Mouse (Mus musculus) stomach, embryonic 14.5 days (tissue): ENCODE data around the gene Col5a1. TPM values are rescaled to one million over a fixed set of nuclear protein-coding genes. Genes with fewer than 3 reads are reported as not detected.
A peak's percentile ranks its signal among the peaks of the same experiment; 100 is the strongest.

ENCODE experiments used
- ATAC-seq: fragments of 200-750 bp; cut with Nextera tagmentation; 2 replicates; pipeline ENCODE4 v1.8.0; 2017; ENCODE audit warnings: low read depth, moderate TSS enrichment; ENCODE audit not compliant: insufficient number of reproducible peaks, insufficient read depth, low FRiP score
- H3K27ac ChIP-seq: fragments of 300-500 bp; sonication (generic); 2 replicates; pipeline ENCODE4 v1.5.1; 2014; ENCODE audit warnings: mild to moderate bottlenecking, low read length, moderate library complexity, mixed read lengths
- H3K27me3 ChIP-seq: fragments of 300-500 bp; sonication (generic); 2 replicates; pipeline ENCODE4 v1.6.1; 2014; ENCODE audit warnings: low read length, control low read depth, mixed read lengths; ENCODE audit not compliant: control insufficient read depth, insufficient read depth
- H3K36me3 ChIP-seq: fragments of 300-500 bp; sonication (generic); 2 replicates; pipeline ENCODE4 v1.6.1; 2014; ENCODE audit warnings: mild to moderate bottlenecking, control low read depth, low read length, moderate library complexity, mixed read lengths; ENCODE audit not compliant: control insufficient read depth, insufficient read depth
- H3K4me1 ChIP-seq: fragments of 300-500 bp; sonication (generic); 2 replicates; pipeline ENCODE4 v1.6.1; 2014; ENCODE audit warnings: low read length, control low read depth, mixed read lengths; ENCODE audit not compliant: control insufficient read depth, insufficient read depth
- H3K4me2 ChIP-seq: fragments of 300-500 bp; sonication (generic); replicated peaks from 2 replicates; pipeline ENCODE4 v1.6.1; 2014; ENCODE audit warnings: low read depth, low read length, control low read depth
- H3K4me3 ChIP-seq: fragments of 300-500 bp; sonication (generic); 2 replicates; pipeline ENCODE4 v1.5.1; 2014; ENCODE audit warnings: low read depth, low read length, control low read depth
- H3K9ac ChIP-seq: fragments of 300-500 bp; sonication (generic); replicated peaks from 2 replicates; pipeline ENCODE4 v1.6.1; 2014; ENCODE audit warnings: low read depth, mild to moderate bottlenecking, control low read depth, low read length, moderate library complexity, mixed read lengths
- H3K9me3 ChIP-seq: fragments of 300-500 bp; sonication (generic); 2 replicates; pipeline ENCODE4 v1.6.1; 2016; ENCODE audit warnings: low read depth, low read length, control low read depth; ENCODE audit not compliant: control insufficient read depth
- WGBS: fragments of 180-500 bp; shearing (Covaris S2); extraction: QIAGEN DNeasy Blood & Tissue Kit; methylation state at CpG from one replicate; pipeline ENCODE4 v1.1.7; 2014; 5-methylcytosine and 5-hydroxymethylcytosine counted together
- polyA plus RNA-seq: library from polyadenylated mRNA; unstranded; fragments of >200 nt; fragmentation: Nextera tagmentation; extraction: Ambion mirVana; gene quantifications from 2 replicates; pipeline ENCODE4 v1.2.1, GENCODE M21; 2014

Col5a1 gene
- polyA plus RNA-seq, 1 experiment from 2014 or later, result 160 TPM

DNA sequence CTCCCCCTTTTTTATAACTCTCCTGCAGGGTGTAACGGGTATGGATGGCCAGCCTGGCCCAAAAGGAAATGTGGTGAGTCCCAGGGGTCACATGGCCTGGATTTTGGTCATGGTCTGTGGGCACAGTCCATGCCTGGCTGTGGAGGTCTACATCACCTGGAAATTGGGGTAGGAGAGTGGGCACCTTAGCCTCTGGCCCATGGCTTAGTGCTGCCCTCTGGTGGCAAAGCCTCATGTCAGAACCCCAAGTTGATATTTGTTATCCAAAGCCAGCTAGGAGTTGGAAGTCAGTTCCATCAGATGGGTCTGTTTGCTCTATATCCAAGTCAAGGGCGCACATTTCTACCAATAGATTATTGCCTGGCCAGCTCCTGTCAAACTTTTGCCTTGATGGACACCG, 87.6 kb downstream of the Col5a1 start:
- no peak overlapping the region for H3K4me2 ChIP-seq
- no peak overlapping the region for H3K9ac ChIP-seq
- H3K27me3 ChIP-seq, result no peaks in the 10 kb centered on the region
- ATAC-seq, result no peak
- no peaks in the 10 kb centered on the region for H3K4me1 ChIP-seq
- H3K27ac ChIP-seq, result no peak overlapping the region
- no peaks in the 10 kb centered on the region for H3K9me3 ChIP-seq
- H3K36me3 ChIP-seq, result peaks cover 53% of the 10 kb centered on the region
- 52% methylated on average over 3 of the region's 3 CpGs for WGBS
- H3K4me3 ChIP-seq, result no peak overlapping the region

DNA sequence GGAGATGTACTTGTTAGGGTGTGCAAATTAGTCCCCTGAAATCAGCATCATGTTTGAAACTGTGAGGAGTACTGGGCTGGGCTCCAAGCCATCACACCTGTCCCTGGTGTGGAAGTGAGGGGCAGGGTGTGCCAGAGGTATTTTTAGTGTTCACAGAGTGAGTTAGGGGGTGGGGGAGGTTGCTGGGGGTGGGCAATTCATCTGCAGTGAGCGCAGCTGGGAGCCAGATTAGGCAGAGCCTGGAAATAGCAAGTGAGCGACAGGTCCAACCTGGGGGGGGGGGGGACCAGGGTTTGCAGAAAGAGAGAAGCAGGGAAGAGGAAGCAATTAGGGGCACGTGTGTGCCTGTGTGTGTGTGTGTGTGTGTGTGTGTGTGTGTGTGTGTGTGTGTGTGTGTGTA, 89.6 kb downstream of the Col5a1 start:
- H3K9me3 ChIP-seq, result no peaks in the 10 kb centered on the region
- 0 out of 2 replicates have a peak, but pooled peaks cover under 1% of the 10 kb centered on the region for H3K4me1 ChIP-seq
- ATAC-seq, result no peak
- peaks cover 62% of the 10 kb centered on the region for H3K36me3 ChIP-seq
- no peak overlapping the region for H3K4me2 ChIP-seq
- H3K9ac ChIP-seq, result no peak overlapping the region
- no peaks in the 10 kb centered on the region for H3K27me3 ChIP-seq
- WGBS, result 54% methylated on average over 2 of the region's 3 CpGs
- H3K27ac ChIP-seq, result no peak overlapping the region
- no peak overlapping the region for H3K4me3 ChIP-seq

DNA sequence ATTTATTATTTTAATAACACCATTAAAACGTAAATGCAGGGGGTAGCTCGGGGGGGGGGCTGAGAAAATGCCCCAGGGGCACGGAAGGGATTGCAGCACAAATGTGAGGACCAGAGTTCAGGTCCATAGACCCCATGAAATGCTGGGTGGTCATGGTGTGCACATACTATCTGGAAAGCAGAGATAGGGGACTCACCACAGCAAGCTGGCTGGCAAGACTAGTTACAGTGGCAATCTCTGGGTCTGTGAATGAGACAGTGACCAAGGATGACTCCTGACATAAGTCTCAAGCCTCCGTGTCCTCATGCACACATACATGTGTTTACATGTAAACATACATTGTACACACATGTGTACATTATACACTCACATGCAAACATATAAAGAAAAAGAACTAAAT, 90.3 kb downstream of the Col5a1 start:
- no peak for ATAC-seq
- H3K9me3 ChIP-seq, result no peaks in the 10 kb centered on the region
- H3K27me3 ChIP-seq, result no peaks in the 10 kb centered on the region
- no peak overlapping the region for H3K4me3 ChIP-seq
- peaks cover 6% of the 10 kb centered on the region; the same call in 1 of the 2 replicates for H3K4me1 ChIP-seq
- no peak overlapping the region for H3K9ac ChIP-seq
- H3K4me2 ChIP-seq, result no peak overlapping the region
- WGBS, result 81% methylated on average over 4 of the region's 4 CpGs
- H3K36me3 ChIP-seq, result peaks cover 58% of the 10 kb centered on the region
- no peak overlapping the region for H3K27ac ChIP-seq

GRCm38 (mm10) chr2:27981066-27981465, 94.8 kb downstream of the Col5a1 start:
- peaks cover 6% of the 10 kb centered on the region; the same call in 1 of the 2 replicates for H3K4me1 ChIP-seq
- no peak overlapping the region for H3K9ac ChIP-seq
- H3K36me3 ChIP-seq, result peaks cover 56% of the 10 kb centered on the region
- ATAC-seq, result no peak
- H3K4me3 ChIP-seq, result no peak overlapping the region
- H3K9me3 ChIP-seq, result no peaks in the 10 kb centered on the region
- no peak overlapping the region for H3K27ac ChIP-seq
- 89% methylated on average over 2 of the region's 2 CpGs for WGBS
- H3K4me2 ChIP-seq, result no peak overlapping the region
- no peaks in the 10 kb centered on the region for H3K27me3 ChIP-seq

- no peaks in the 10 kb centered on the region for H3K27me3 ChIP-seq
- H3K9me3 ChIP-seq, result no peaks in the 10 kb centered on the region
- 40% methylated on average over 14 of the region's 14 CpGs for WGBS
- no peak overlapping the region for H3K4me3 ChIP-seq
- H3K9ac ChIP-seq, result no peak overlapping the region
- H3K4me2 ChIP-seq, result no peak overlapping the region
- H3K36me3 ChIP-seq, result peaks cover 55% of the 10 kb centered on the region
- H3K27ac ChIP-seq, result 0 out of 2 replicates have a peak overlapping the region, but pooled peaks have one; percentile 11
- peaks cover 6% of the 10 kb centered on the region; the same call in 1 of the 2 replicates for H3K4me1 ChIP-seq
- peak; percentile 53; the same call in 1 of the 2 replicates for ATAC-seq
Measured at GRCm38 (mm10) chr2:27981621-27982535, 95.7 kb downstream of the Col5a1 start.

GRCm38 (mm10) chr2:27983093-27983492, 96.9 kb downstream of the Col5a1 start:
- Histone ChIP-seq H3K4me2 (no peak overlapping the region), H3K27ac (no peak overlapping the region), H3K36me3 (peaks cover 55% of the 10 kb centered on the region), H3K27me3 (no peaks in the 10 kb centered on the region), H3K9me3 (no peaks in the 10 kb centered on the region), H3K4me3 (no peak overlapping the region), H3K4me1 (peaks cover 6% of the 10 kb centered on the region; the same call in 1 of the 2 replicates), H3K9ac (no peak overlapping the region)
- ATAC-seq, result no peak

- Histone ChIP-seq H3K9me3 (no peaks in the 10 kb centered on the region), H3K27ac (no peak overlapping the region), H3K9ac (no peak overlapping the region), H3K4me2 (no peak overlapping the region), H3K4me1 (peaks cover 6% of the 10 kb centered on the region; the same call in 1 of the 2 replicates), H3K27me3 (no peaks in the 10 kb centered on the region), H3K36me3 (peaks cover 60% of the 10 kb centered on the region), H3K4me3 (no peak overlapping the region)
- WGBS, result 64% methylated on average over 3 of the region's 3 CpGs
- no peak for ATAC-seq
Measured at GRCm38 (mm10) chr2:27983884-27984283, 97.7 kb downstream of the Col5a1 start.

DNA sequence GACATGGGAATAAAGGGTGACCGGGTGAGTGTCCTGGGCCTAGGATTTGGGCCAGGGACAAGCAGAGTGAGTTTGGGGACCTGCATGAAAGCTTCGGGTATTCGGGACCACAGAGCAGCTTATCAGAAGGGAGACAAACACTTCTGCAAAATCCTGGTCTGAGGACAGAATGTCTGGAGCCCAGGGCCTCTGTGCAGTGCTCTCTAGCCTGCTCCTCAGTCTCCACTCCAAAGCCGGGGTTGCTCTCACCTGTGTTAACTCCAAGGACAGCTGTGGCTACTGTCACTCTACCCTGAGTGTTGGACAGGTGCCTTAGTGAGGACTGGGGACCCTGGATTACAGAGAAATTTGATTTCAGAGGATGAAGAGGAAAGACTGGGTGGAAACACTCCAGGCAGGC, 100.5 kb downstream of the Col5a1 start:
- ATAC-seq, result no peak
- H3K9me3 ChIP-seq, result no peaks in the 10 kb centered on the region
- H3K36me3 ChIP-seq, result peaks cover 66% of the 10 kb centered on the region
- no peak overlapping the region for H3K27ac ChIP-seq
- H3K27me3 ChIP-seq, result no peaks in the 10 kb centered on the region
- WGBS, result 94% methylated on average over 4 of the region's 4 CpGs
- H3K4me3 ChIP-seq, result no peak overlapping the region
- H3K4me1 ChIP-seq, result no peaks in the 10 kb centered on the region
- no peak overlapping the region for H3K4me2 ChIP-seq
- H3K9ac ChIP-seq, result no peak overlapping the region
